Mouse (Mus musculus): ENCODE measurements around the gene Rsbn1l.

DNA sequence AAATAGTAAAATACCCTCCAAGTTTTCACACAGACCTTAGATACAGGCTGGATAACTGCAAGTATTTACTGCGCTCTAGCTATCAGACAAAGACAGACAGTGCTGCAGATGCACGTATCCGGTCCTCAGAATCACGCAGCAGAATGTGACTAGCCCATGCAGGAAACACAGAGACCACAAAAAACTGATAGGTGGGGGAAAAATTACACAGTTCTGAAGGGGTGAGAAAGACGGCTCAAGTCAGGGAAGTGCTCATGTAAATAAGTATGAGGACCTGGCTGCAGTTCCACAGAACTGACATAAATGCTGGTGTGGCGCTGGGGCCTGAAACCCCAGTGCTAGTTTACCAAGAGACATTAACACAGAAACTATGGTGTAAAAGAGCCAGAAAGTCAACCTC is 46.5 kb upstream of the Rsbn1l start:
- no peak for TF ChIP-seq CTCF (IDR thresholded peaks at IDR 0.05; ENCODE audit: low read depth, low read length)
- TF ChIP-seq POLR2A (IDR thresholded peaks at IDR 0.05; ENCODE audit: extremely low read depth, insufficient read depth, low read length), result no peak

All from liver, adult 2 months (tissue).